9 mouse cellular contexts compared by ENCODE assay signal in genomic region chr17:83973461-83974350, GRCm38 (mm10).
DNase-seq lines count a peak whose midpoint lies in the region; ATAC-seq and TF ChIP-seq lines count a peak whose summit lies in the region.
"Had no signal": no experiment of that assay in that cellular context is flagged by ENCODE, and none has a peak within 500 bp of the region (broad histone marks: within the 10 kb centered on the region; RNA-seq: fewer than 3 reads in every experiment).

No protein-coding gene starts in this region.

- no peak for ATAC-seq in forebrain, postnatal 0 days
- ATAC-seq in forebrain, embryonic 15.5 days (replicated peaks), result no peak
- ATAC-seq in liver, embryonic 15.5 days (ENCODE audit: insufficient read depth), result no peak
- no peak for ATAC-seq in hindbrain, embryonic 16.5 days

- H3K4me2 ChIP-seq in forebrain, postnatal 0 days (ENCODE audit: low read depth), result no peak overlapping the region
- H3K4me2 ChIP-seq in forebrain, embryonic 15.5 days (replicated peaks), result no peak overlapping the region
- peak overlapping the region; percentile 51 for H3K4me2 ChIP-seq in liver, embryonic 15.5 days
- no peak overlapping the region for H3K4me2 ChIP-seq in hindbrain, embryonic 16.5 days (ENCODE audit: low read length)
- H3K4me2 ChIP-seq: midbrain, embryonic 12.5 days had no signal

- no peak overlapping the region for H3K27ac ChIP-seq in forebrain, postnatal 0 days (ENCODE audit: low read depth, low read length)
- no peak overlapping the region for H3K27ac ChIP-seq in forebrain, embryonic 15.5 days (replicated peaks)
- H3K27ac ChIP-seq in liver, embryonic 15.5 days (replicated peaks), result no peak overlapping the region
- no peak overlapping the region for H3K27ac ChIP-seq in hindbrain, embryonic 16.5 days (ENCODE audit: low read depth, low read length)
- H3K27ac ChIP-seq: midbrain, embryonic 12.5 days had no signal

- H3K27me3 ChIP-seq in forebrain, postnatal 0 days (ENCODE audit: insufficient read depth, low read length), result no peaks in the 10 kb centered on the region
- no peaks in the 10 kb centered on the region for H3K27me3 ChIP-seq in forebrain, embryonic 15.5 days
- no peaks in the 10 kb centered on the region for H3K27me3 ChIP-seq in liver, embryonic 15.5 days
- no peaks in the 10 kb centered on the region for H3K27me3 ChIP-seq in splenic B cell, adult 2 months (ENCODE audit: control insufficient read depth, insufficient read depth, low read length, poor library complexity, severe bottlenecking)
- no peaks in the 10 kb centered on the region for H3K27me3 ChIP-seq in hindbrain, embryonic 16.5 days (replicated peaks; ENCODE audit: control insufficient read depth, insufficient read depth, low read length)
- H3K27me3 ChIP-seq: midbrain, embryonic 12.5 days had no signal

- H3K4me1 ChIP-seq in forebrain, postnatal 0 days (ENCODE audit: insufficient read depth), result no peaks in the 10 kb centered on the region
- peaks cover 6% of the 10 kb centered on the region for H3K4me1 ChIP-seq in forebrain, embryonic 15.5 days
- peaks cover 26% of the 10 kb centered on the region for H3K4me1 ChIP-seq in liver, embryonic 15.5 days (replicated peaks)
- no peaks in the 10 kb centered on the region for H3K4me1 ChIP-seq in hindbrain, embryonic 16.5 days (ENCODE audit: control insufficient read depth, insufficient read depth, low read depth, low read length)

- H3K9ac ChIP-seq in forebrain, postnatal 0 days, result no peak overlapping the region
- no peak overlapping the region for H3K9ac ChIP-seq in forebrain, embryonic 15.5 days (replicated peaks)
- H3K9ac ChIP-seq in liver, embryonic 15.5 days, result no peak overlapping the region
- no peak overlapping the region for H3K9ac ChIP-seq in hindbrain, embryonic 16.5 days (ENCODE audit: low read depth, low read length)
- H3K9ac ChIP-seq: midbrain, embryonic 12.5 days had no signal

- WGBS in forebrain, postnatal 0 days, result 52% methylated on average over 18 of the region's 18 CpGs
- WGBS in forebrain, embryonic 15.5 days, result 52% methylated on average over 18 of the region's 18 CpGs
- WGBS in liver, embryonic 15.5 days (ENCODE audit: insufficient replicate concordance), result 11% methylated on average over 18 of the region's 18 CpGs
- whole genome bisulfite sequencing in hindbrain, embryonic 16.5 days, result 47% methylated on average over 18 of the region's 18 CpGs

- TF ChIP-seq CTCF in forebrain, postnatal 0 days (IDR thresholded peaks at IDR 0.05; ENCODE audit: low read depth), result peak; percentile 51

- H3K9me3 ChIP-seq in forebrain, postnatal 0 days (ENCODE audit: low read length), result no peaks in the 10 kb centered on the region
- no peaks in the 10 kb centered on the region for H3K9me3 ChIP-seq in forebrain, embryonic 15.5 days
- H3K9me3 ChIP-seq in liver, embryonic 15.5 days (replicated peaks), result no peaks in the 10 kb centered on the region
- H3K9me3 ChIP-seq in hindbrain, embryonic 16.5 days (ENCODE audit: control insufficient read depth, low read length), result no peaks in the 10 kb centered on the region
- H3K9me3 ChIP-seq: midbrain, embryonic 12.5 days had no signal

- H3K36me3 ChIP-seq in forebrain, postnatal 0 days (ENCODE audit: insufficient read depth), result no peaks in the 10 kb centered on the region
- no peaks in the 10 kb centered on the region for H3K36me3 ChIP-seq in forebrain, embryonic 15.5 days
- H3K36me3 ChIP-seq in liver, embryonic 15.5 days (replicated peaks), result no peaks in the 10 kb centered on the region
- no peaks in the 10 kb centered on the region for H3K36me3 ChIP-seq in splenic B cell, adult 2 months (ENCODE audit: control insufficient read depth, insufficient read depth, low read length, poor library complexity, severe bottlenecking)
- no peaks in the 10 kb centered on the region for H3K36me3 ChIP-seq in hindbrain, embryonic 16.5 days (ENCODE audit: control insufficient read depth, insufficient read depth, low read length)
- H3K36me3 ChIP-seq: midbrain, embryonic 12.5 days had no signal

- no peak for DNase-seq in forebrain, postnatal 0 days
- DNase-seq in CD4-positive, CD25-positive, alpha-beta regulatory T cell, adult 2 months (ENCODE audit: low read depth, low spot score), result peak; percentile 81
- peak; percentile 31 for DNase-seq in brain, adult 2 months (ENCODE audit: low read depth, low spot score)
- peak; percentile 64 to 80 for DNase-seq in heart, postnatal 14 days
- peak; percentile 75 for DNase-seq in splenic B cell, adult 2 months (ENCODE audit: low read depth, low spot score)

- no peak overlapping the region for H3K4me3 ChIP-seq in forebrain, postnatal 0 days (ENCODE audit: low read depth, low read length)
- H3K4me3 ChIP-seq in forebrain, embryonic 15.5 days, result no peak overlapping the region
- H3K4me3 ChIP-seq in liver, embryonic 15.5 days (replicated peaks), result no peak overlapping the region
- H3K4me3 ChIP-seq in hindbrain, embryonic 16.5 days (ENCODE audit: low read length), result no peak overlapping the region
- H3K4me3 ChIP-seq: midbrain, embryonic 12.5 days had no signal

- intact Hi-C loops in heart, postnatal 14 days (cut with DNase I), result loop anchor here (1.0 to 5.0 kb wide), 4 partner anchors 69 to 412 kb away; no protein-coding TSS in a partner anchor
